Comparison of ENCODE assay signal across 11 mouse cellular contexts in genomic region chr17:83178483-83179150, GRCm38 (mm10). TPM values are rescaled to one million over a fixed set of nuclear protein-coding genes. Genes with fewer than 3 reads are reported as not detected.
DNase-seq lines count a peak whose midpoint lies in the region; ATAC-seq and TF ChIP-seq lines count a peak whose summit lies in the region.
"Had no signal": no experiment of that assay in that cellular context is flagged by ENCODE, and none has a peak within 500 bp of the region (broad histone marks: within the 10 kb centered on the region; RNA-seq: fewer than 3 reads in every experiment).

No protein-coding gene starts in this region.

- no peak overlapping the region for H3K4me2 ChIP-seq in hindbrain, postnatal 0 days (ENCODE audit: low read depth, low read length)
- no peak overlapping the region for H3K4me2 ChIP-seq in limb, embryonic 13.5 days (replicated peaks)

- H3K4me3 ChIP-seq in hindbrain, embryonic 10.5 days: no peak overlapping the region
- no peak overlapping the region for H3K4me3 ChIP-seq in hindbrain, postnatal 0 days (ENCODE audit: low read length)
- no peak overlapping the region for H3K4me3 ChIP-seq in limb, embryonic 13.5 days
- H3K4me3 ChIP-seq: erythroblast, embryonic 14.5 days had no signal

- WGBS in hindbrain, embryonic 10.5 days: 49% methylated on average over 9 of the region's 9 CpGs
- WGBS in hindbrain, postnatal 0 days: 49% methylated on average over 9 of the region's 9 CpGs
- 7% methylated on average over 9 of the region's 9 CpGs for WGBS in limb, embryonic 13.5 days

- intact Hi-C loops in left cerebral cortex, postnatal 4 days (cut with DNase I): no loop called here

- no peaks in the 10 kb centered on the region for H3K9me3 ChIP-seq in hindbrain, embryonic 10.5 days
- no peaks in the 10 kb centered on the region for H3K9me3 ChIP-seq in hindbrain, postnatal 0 days (ENCODE audit: low read length)
- no peaks in the 10 kb centered on the region for H3K9me3 ChIP-seq in limb, embryonic 13.5 days

- H3K4me1 ChIP-seq in hindbrain, embryonic 10.5 days (replicated peaks): peaks cover 56% of the 10 kb centered on the region
- H3K4me1 ChIP-seq in hindbrain, postnatal 0 days (ENCODE audit: insufficient read depth, low read length): no peaks in the 10 kb centered on the region
- peaks cover 50% of the 10 kb centered on the region for H3K4me1 ChIP-seq in limb, embryonic 13.5 days

- H3K27ac ChIP-seq in hindbrain, embryonic 10.5 days: peak overlapping the region; percentile 56; the same call in 1 of the 2 replicates
- no peak overlapping the region for H3K27ac ChIP-seq in hindbrain, postnatal 0 days
- no peak overlapping the region for H3K27ac ChIP-seq in limb, embryonic 13.5 days

- ATAC-seq in hindbrain, postnatal 0 days: no peak
- ATAC-seq in limb, embryonic 13.5 days (ENCODE audit: low FRiP score, low read depth): peak; percentile 42; the same call in 1 of the 2 replicates

- H3K9ac ChIP-seq in hindbrain, postnatal 0 days (replicated peaks; ENCODE audit: low read length): no peak overlapping the region
- no peak overlapping the region for H3K9ac ChIP-seq in limb, embryonic 13.5 days

- DNase-seq in hindbrain, embryonic 10.5 days (ENCODE audit: low spot score): no peak
- DNase-seq in hindbrain, postnatal 0 days (ENCODE audit: low spot score): no peak
- DNase-seq in adrenal gland, postnatal 36 days: peak; percentile 19 to 40
- peak; percentile 64 for DNase-seq in kidney, adult 9 months
- DNase-seq in left cerebral cortex, postnatal 4 days: no peak
- DNase-seq in right cerebral cortex, postnatal 25 days: no peak
- DNase-seq in thymus, postnatal 0 days (ENCODE audit: low spot score): no peak
- DNase-seq: cerebellum, adult 9-10 months; lung, postnatal 36 days had no signal

- H3K27me3 ChIP-seq in hindbrain, embryonic 10.5 days (ENCODE audit: insufficient read depth, poor library complexity, severe bottlenecking): peaks cover 22% of the 10 kb centered on the region
- H3K27me3 ChIP-seq in hindbrain, postnatal 0 days (ENCODE audit: insufficient read depth, low read length): no peaks in the 10 kb centered on the region
- H3K27me3 ChIP-seq in limb, embryonic 13.5 days: peaks cover 94% of the 10 kb centered on the region

- TF ChIP-seq CTCF in hindbrain, postnatal 0 days (IDR thresholded peaks at IDR 0.05; ENCODE audit: low read depth): no peak

- H3K36me3 ChIP-seq in hindbrain, embryonic 10.5 days: no peaks in the 10 kb centered on the region
- no peaks in the 10 kb centered on the region for H3K36me3 ChIP-seq in hindbrain, postnatal 0 days (ENCODE audit: insufficient read depth, low read length)
- H3K36me3 ChIP-seq in limb, embryonic 13.5 days: no peaks in the 10 kb centered on the region

RNA-seq across cellular contexts. Expression of gene Pkdcc, which starts 36.5 kb away (rescaled TPM):
- polyA plus RNA-seq in hindbrain, embryonic 10.5 days (2016; fragmentation: Nextera tagmentation; extraction: Ambion mirVana): 9.1 and 11.4 TPM in 2 replicates
- total RNA-seq in hindbrain, postnatal 0 days (2014; rRNA removed): 61.0 and 65.5 TPM in 2 replicates
- 3.3 and 3.8 TPM in 2 replicates for polyA plus RNA-seq in hindbrain, postnatal 0 days (2015; fragmentation: Nextera tagmentation; extraction: Ambion mirVana)
- 100 to 1,000 TPM in 1 of 2 experiments, 10 to 100 TPM in 1; 54.8 to 151 TPM for total RNA-seq in adrenal gland, postnatal 36 days (2021)
- 12.9 and 15.8 TPM in 2 replicates for polyA plus RNA-seq in limb, embryonic 13.5 days (2015; fragmentation: Nextera tagmentation; extraction: Ambion mirVana)
- 10 to 100 TPM; 22.1 to 25.2 TPM for total RNA-seq in left cerebral cortex, postnatal 4 days (2021)
- 12.5 and 13.1 TPM in 2 replicates for polyA plus RNA-seq in thymus, postnatal 0 days (2015; fragmentation: Nextera tagmentation; extraction: Ambion mirVana)

Comparison
In these comparisons a context has a peak if more than half of its experiments do, and no peak if none do; other contexts are left out.
1. DNase-seq: peak in adrenal gland, postnatal 36 days (2 of 2) and kidney, adult 9 months (single experiment); none in hindbrain, embryonic 10.5 days (single experiment), hindbrain, postnatal 0 days (single experiment), left cerebral cortex, postnatal 4 days (single experiment), right cerebral cortex, postnatal 25 days (single experiment) and thymus, postnatal 0 days (single experiment).